Mouse (Mus musculus) megakaryocyte, embryonic 14.5 days (primary cell): ENCODE results near the gene Tomm20l.

Experiments used
- FLI1 ChIP-seq: IDR thresholded peaks from 2 replicates; pipeline ENCODE4 v1.6.1; 2012; ENCODE audit warnings: low read length, inconsistent platforms, mixed read lengths
- GATA1 ChIP-seq: IDR thresholded peaks from 3 replicates; pipeline ENCODE4 v1.6.1; 2012; ENCODE audit warnings: mixed read lengths, low read length, inconsistent platforms, borderline replicate concordance

- TF ChIP-seq GATA1 (no peak), FLI1 (no peak)
Measured at GRCm38 (mm10) chr12:71135581-71135980, 24.4 kb downstream of the Tomm20l start.
